Mouse (Mus musculus) embryo, embryonic 10 days (tissue): ENCODE measurements around the gene Ano4.

Experiments
- DNase-seq: peaks from one replicate; pipeline ENCODE4 v3.0.0-alpha.2; 2015; ENCODE audit warnings: low spot score

Gene Ano4

DNA sequence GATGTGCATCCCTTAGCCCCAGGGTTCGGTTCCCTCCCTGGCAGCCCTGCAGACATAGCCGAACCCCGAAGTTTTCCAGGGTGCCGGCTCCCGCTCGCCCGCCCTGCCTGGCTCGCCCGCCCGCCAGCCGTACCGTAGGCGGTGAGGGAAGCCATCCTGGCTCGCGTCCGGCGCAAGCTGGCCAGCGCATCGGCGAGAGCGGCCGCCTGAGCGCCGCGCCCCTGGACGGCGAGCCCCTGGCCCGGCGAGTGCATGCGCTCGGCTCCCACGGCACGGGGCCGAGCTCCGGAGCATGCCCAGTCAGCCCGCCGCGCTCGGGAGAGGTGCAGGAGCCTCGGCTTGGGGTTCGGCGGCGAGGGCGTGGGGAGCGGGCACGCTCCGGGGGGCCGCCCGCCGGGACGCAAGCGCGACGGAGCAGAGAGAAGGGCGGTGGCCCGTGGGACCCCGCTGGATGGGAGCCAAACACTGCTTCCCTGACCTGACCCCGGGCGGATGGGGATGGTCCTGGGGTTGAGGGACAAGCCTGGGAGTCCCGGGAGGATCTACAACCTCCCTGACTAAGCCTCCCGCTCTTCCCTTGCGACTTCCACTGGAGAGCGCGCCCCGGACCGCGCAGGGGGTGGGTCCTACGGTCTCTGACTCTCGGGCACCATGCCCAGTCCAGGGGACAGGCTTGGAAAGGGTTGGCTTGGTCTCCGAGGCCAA lies at the start of gene Ano4:
Ano4 (minus strand) TSS at position 272 of the 705 bp plus-strand sequence.
- peak; percentile 52 for DNase-seq

- DNase-seq, result peak; percentile 18
These were observed 48.1 kb upstream of the Ano4 start for GRCm38 (mm10) chr10:89392687-89393086.

GRCm38 (mm10) chr10:89391571-89392163 lies 47.1 kb upstream of the Ano4 start:
- DNase-seq, result no peak

- no peak for DNase-seq
These were observed 41.9 kb upstream of the Ano4 start for GRCm38 (mm10) chr10:89386461-89386860.

GRCm38 (mm10) chr10:89383462-89383861 lies 38.9 kb upstream of the Ano4 start:
- peak; percentile 92 for DNase-seq

- DNase-seq, result no peak
These were observed 33.2 kb upstream of the Ano4 start for GRCm38 (mm10) chr10:89377750-89378149.

GRCm38 (mm10) chr10:89370051-89370450 lies 25.5 kb upstream of the Ano4 start:
- no peak for DNase-seq

DNA sequence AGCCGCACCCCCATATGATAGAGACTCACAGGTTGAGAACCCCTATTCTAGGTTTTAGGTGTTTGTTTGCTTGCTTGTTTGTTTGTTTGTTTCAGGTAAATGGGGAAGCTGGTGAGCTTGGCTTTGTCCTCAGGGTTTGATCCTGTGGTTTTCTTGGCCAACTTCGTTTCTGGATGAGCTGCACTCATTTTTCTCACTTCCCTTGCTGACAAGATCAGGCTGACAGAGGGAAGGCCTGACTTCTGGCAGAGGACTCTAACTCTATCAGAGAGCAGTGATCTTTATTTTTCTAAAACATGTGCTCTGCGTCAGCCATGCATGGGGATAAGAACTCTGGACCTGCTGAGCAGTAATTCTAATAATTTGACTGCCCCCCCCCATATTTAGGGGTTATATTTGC lies 14.4 kb upstream of the Ano4 start:
- DNase-seq, result no peak

DNA sequence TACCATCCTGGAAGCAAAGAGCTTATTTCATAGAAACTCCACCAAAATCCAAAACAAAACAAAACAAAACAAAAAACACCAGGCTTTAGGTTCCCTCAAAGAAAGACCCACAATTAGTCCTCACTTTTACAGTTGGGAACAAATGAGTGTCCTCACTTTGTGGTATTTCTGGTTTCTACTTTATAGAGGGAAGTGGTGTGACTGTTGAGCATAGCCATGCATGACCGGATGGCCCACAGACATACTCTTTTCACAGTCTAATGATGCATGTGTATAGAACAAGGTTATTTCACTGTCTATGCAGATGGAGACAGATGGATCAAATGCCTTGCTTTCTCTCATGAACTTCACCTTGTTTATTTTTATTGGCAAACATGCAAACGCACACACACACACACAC lies 10.1 kb upstream of the Ano4 start:
- DNase-seq, result no peak

- no peak for DNase-seq
These were observed 6.9 kb upstream of the Ano4 start for GRCm38 (mm10) chr10:89351416-89351815.

DNA sequence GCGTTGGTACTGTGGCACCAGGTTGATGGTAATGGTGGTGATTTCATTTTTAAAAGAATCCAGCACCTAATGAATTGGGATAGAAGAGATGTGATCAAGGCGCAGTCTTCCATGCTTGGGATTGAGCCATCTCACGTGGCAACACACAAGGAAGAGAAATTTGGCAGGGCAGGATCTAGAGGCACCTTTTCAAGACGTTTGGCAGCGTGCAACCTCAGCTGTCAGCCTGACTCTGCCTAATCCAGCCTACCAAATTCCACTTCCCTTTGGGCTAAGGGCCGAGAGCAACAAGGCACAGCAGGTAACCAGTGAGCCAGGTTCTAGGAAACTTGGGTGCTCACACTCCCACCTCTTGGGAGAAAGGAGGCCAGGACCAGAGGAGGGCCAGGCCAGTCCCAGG lies 1.0 kb upstream of the Ano4 start:
- DNase-seq, result no peak

GRCm38 (mm10) chr10:89345196-89345533 lies 603 bp upstream of the Ano4 start:
- no peak for DNase-seq

DNA sequence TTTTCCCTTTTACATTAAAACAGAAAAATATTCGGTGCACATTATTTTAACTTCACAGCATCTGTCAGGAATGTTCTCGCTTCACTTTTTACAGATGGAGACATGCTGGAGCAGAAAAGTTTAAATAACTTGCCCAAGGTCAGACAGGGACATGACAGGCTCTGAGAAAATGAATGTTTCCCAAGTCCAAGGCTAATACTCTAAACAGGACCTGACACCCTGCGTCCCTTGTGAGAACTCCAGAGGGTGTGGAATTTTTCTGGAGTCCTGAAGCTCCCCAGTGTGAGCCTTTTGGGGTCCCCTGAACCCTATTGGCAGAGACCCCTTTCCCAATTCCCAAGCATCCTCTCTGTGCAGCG lies 451 bp downstream of the Ano4 start:
- DNase-seq, result no peak

GRCm38 (mm10) chr10:89343716-89344115 lies 846 bp downstream of the Ano4 start:
- DNase-seq, result no peak

DNA sequence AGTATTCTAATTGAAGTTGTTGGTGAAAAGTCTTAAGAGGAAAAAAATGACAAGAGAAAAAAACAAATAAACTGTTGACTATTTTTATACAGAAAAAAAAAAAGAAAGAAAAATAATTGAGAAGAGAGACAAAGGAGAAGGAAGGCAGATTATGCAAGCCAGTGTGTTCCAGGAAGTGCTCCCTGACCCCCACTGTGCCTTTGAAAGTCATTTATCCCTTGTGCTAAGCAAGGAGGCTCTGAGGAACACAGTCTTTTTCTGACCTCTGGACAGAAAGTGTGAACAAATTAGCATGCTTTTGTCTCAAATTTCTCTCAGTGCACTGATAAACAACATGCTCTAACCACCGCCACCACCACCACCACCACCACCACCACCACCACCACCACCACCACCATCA lies 14.3 kb downstream of the Ano4 start:
- DNase-seq, result no peak

DNA sequence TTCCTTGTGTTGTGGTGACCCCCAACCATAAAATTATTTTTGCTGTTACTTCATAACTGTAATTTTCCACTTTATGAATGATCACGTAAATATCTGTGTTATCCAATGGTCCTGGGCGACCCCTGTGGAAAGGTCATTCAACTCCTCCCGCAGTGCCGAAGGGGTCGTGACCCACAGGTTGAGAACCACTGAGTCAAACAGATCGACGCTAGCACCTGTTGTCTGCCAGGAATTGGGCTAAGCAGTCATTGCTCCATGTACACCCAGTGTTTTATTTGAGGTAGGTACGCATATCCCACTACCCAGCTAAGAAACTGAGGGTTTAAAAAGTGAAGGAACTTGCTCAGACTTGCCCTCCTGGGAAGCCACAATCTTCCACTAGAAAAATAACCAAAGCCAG lies 14.8 kb downstream of the Ano4 start:
- DNase-seq, result no peak

GRCm38 (mm10) chr10:89328876-89329275 lies 15.7 kb downstream of the Ano4 start:
- DNase-seq, result no peak

DNA sequence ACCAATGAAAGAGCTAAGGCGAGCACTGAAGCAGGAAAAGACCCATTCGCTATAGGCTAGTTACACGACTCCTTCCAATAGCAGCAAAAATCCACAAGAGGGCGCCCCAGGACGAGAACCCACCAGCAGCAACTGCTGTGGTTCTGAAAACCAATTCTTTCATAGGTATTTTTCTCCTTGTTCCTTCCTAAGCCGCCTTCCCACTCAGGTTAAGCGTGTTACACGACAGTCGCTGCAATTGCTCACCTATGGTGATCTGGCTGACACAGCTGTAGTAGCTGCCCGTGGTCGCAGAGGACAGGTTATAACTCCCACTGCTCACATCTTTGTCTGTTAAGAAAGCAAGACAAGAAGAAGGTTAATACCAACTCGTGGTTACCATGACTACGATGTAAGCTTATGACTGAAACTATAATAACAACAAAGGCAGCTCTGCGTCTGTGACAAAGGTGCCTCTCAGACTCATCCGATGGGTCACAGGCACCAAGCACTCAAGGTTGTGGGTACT lies 17.5 kb downstream of the Ano4 start:
- peak; percentile 70 for DNase-seq

DNA sequence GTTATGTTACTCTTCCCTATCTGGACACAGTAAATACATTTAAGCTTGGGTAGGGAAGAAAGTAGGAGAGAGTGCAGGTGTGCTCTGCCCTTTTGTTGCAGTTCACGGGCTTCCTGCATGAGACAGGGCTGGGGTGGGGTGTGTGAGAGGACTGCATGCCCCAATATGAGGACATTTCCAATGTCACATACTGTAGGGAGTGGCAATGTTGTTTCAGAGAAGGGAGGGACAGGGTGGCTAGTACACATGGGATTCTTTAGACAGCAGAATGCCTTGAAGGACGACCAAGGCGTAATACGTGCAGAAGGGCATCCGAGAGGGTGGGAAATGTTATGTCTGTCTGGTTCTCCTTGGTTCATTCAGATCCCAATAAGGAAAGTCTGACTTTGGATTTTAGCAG lies 18.2 kb downstream of the Ano4 start:
- no peak for DNase-seq

DNA sequence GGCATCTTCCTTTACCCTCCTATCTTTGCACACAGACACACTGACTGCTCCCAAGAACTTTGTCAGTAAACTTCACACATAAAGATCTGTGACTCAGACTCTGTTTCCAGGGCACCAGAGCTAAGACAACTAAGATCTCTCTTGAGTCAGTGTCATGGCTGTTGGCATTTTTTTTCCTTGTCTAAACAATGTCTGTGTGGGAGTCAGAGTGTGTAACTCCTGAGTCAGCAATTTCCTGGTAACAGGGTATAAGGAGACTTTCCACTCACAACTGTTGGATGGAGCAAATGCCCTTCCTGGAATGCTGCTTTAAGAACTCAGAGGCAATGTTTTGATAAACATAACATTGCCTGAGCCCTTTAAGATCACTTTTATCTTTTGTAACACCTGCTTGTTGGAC lies 37.0 kb downstream of the Ano4 start:
- no peak for DNase-seq

DNA sequence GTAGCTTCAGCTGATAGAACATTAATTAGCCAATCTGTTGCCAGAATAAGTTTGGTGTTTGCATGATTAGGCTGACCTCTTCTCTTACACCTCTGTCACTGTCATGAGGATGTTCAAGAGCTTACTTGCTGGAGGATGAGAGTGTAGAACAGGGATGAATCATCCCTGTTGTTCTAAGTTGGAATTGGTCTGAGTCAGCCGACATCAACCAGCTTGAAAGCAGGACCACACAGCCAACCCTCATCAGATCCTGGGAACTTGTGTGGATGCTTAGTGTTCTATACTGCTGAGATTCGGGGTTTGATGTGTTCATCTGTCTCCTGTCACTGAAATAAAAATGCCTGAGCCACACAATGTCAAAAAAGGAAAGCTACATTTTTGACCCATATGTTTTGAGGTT lies 44.2 kb downstream of the Ano4 start:
- DNase-seq, result no peak

DNA sequence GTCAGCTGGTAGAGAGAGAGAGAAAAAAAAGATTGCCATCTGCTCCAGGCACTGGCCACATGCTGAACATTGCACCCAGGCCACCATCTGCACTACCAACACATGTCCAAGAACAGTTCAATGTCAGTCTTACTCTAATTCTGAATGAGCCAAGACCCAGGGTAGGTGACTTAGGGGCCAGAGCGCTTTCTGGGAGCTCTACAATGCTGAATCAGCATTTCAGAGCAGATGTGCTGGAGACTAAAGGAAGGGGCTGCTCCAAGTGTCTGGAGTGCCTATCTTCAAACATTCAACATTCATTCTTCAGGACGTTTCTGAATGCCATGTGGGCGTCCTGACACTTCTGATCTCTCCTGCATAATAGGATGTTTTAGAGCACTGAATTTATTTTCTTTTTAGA lies 51.8 kb downstream of the Ano4 start:
- no peak for DNase-seq

DNA sequence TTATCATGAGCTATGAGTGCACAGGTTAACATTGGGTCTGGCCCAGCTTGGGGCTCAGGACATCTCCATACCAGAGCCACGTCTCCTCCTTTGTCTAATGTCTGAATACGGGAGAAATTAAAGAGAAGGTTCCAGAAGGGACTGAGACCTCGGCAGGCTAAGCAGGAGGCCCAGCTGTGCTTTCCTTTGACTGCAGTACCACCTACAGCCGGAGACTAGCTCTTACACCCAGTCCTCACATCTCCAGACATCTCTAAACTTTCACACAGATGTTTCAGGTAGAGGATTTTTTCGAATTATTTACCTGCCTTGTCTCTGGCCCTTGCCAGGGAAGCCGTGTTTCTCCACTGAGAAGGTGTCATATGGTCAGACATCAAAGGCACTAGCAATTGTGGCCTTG lies 53.9 kb downstream of the Ano4 start:
- no peak for DNase-seq

DNA sequence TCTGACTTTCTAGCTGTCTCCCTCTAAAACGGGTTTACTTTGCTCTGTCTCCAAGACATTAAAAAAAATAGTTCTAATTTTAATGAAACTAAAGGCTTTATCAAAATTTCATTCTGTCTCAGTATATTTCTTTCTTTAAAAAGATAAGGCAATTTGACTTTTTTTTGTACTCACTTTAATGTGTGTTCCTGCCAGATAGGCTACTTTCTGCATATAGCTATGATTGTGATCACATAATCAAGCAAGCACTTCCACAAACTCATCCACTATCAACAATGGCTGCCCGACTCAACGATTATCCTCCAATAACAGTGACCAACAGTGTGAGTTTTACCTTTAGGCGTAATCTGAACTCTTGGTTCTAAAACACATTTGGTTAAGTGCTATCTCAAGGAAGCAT lies 55.3 kb downstream of the Ano4 start:
- no peak for DNase-seq
